Mouse (Mus musculus): ENCODE measurements at regions not wholly inside any gene's neighbourhood (a gene's known extent, or its start where the extent isn't known, plus 50 kb on each side); places are given as distances from the start of the nearest gene placed in this dataset.
A peak's percentile ranks its signal among the peaks of the same experiment; 100 is the strongest.

DNA sequence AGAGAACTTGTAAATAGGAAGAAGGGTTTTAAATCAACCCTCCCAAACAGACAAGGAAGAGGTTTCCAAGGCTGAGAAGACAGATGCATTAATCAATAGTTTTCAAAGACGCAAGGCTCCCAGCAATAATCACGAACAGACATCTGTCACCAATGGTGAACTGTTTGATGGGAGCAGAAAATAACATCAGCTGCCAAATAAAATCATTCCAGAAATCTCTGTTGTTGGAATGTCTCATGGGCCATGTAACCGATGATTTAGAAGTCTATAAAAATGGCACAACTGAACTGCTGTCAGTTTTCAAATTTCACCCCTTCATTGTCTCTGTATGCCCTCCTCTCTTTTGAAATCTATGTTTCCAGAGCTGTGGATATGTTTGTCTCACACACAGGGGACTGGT, 152.7 kb downstream of the Ccdc71l start:
- Histone ChIP-seq H3K27ac (no peak overlapping the region), H3K4me1 (ENCODE audit: insufficient read depth, low read length) (no peaks in the 10 kb centered on the region), H3K36me3 (ENCODE audit: insufficient read depth, low read length) (no peaks in the 10 kb centered on the region), H3K9me3 (ENCODE audit: low read length) (no peaks in the 10 kb centered on the region), H3K4me3 (ENCODE audit: low read length) (no peak overlapping the region), H3K4me2 (ENCODE audit: low read depth, low read length) (no peak overlapping the region), H3K9ac (replicated peaks; ENCODE audit: low read length) (no peak overlapping the region), H3K27me3 (ENCODE audit: insufficient read depth, low read length) (no peaks in the 10 kb centered on the region)
- ATAC-seq (no peak), DNase-seq (ENCODE audit: low spot score) (no peak)
- WGBS, result 77% methylated on average over 3 of the region's 3 CpGs
- no peak for TF ChIP-seq CTCF (IDR thresholded peaks at IDR 0.05; ENCODE audit: low read depth)

GRCm38 (mm10) chr12:32533641-32534040, 155.1 kb downstream of the Ccdc71l start:
- H3K27me3 ChIP-seq (ENCODE audit: insufficient read depth, low read length), result no peaks in the 10 kb centered on the region
- H3K9ac ChIP-seq (replicated peaks; ENCODE audit: low read length), result no peak overlapping the region
- no peaks in the 10 kb centered on the region for H3K36me3 ChIP-seq (ENCODE audit: insufficient read depth, low read length)
- DNase-seq (ENCODE audit: low spot score) (no peak), ATAC-seq (no peak)
- H3K27ac ChIP-seq, result no peak overlapping the region
- no peak for TF ChIP-seq CTCF (IDR thresholded peaks at IDR 0.05; ENCODE audit: low read depth)
- H3K4me1 ChIP-seq (ENCODE audit: insufficient read depth, low read length), result no peaks in the 10 kb centered on the region
- H3K9me3 ChIP-seq (ENCODE audit: low read length), result no peaks in the 10 kb centered on the region
- no peak overlapping the region for H3K4me2 ChIP-seq (ENCODE audit: low read depth, low read length)
- no peak overlapping the region for H3K4me3 ChIP-seq (ENCODE audit: low read length)

- DNase-seq (ENCODE audit: low spot score) (no peak), ATAC-seq (no peak)
- Histone ChIP-seq H3K27ac (no peak overlapping the region), H3K4me3 (ENCODE audit: low read length) (no peak overlapping the region), H3K27me3 (ENCODE audit: insufficient read depth, low read length) (no peaks in the 10 kb centered on the region), H3K4me2 (ENCODE audit: low read depth, low read length) (no peak overlapping the region), H3K4me1 (ENCODE audit: insufficient read depth, low read length) (no peaks in the 10 kb centered on the region), H3K36me3 (ENCODE audit: insufficient read depth, low read length) (no peaks in the 10 kb centered on the region), H3K9me3 (ENCODE audit: low read length) (peaks cover 5% of the 10 kb centered on the region; the same call in 1 of the 2 replicates), H3K9ac (replicated peaks; ENCODE audit: low read length) (no peak overlapping the region)
- no peak for TF ChIP-seq CTCF (IDR thresholded peaks at IDR 0.05; ENCODE audit: low read depth)
- WGBS, result 78% methylated on average over 1 of the region's 1 CpGs
Measured at GRCm38 (mm10) chr12:32545466-32545865, 167.0 kb downstream of the Ccdc71l start.

DNA sequence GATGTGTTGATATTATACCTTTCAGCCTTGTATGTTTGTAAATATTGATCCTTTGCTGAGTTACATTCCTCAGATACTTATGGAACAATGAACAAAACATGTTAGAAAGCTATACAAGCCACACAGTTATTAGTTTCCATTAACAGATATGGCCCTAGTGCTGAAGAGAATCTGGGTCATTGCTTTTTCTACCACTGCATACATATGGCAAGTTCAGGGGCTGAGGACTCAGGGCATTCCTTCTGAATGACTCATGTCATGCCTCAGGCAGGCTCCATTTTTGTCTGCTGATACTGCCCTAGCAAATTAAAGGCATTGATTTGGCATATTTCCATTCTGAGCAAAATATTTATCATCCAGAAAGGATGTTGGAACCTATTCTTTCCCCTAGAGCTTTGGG, 167.9 kb downstream of the Ccdc71l start:
- ATAC-seq, result no peak
- no peaks in the 10 kb centered on the region for H3K4me1 ChIP-seq (ENCODE audit: insufficient read depth, low read length)
- H3K9me3 ChIP-seq (ENCODE audit: low read length), result peaks cover 5% of the 10 kb centered on the region; the same call in 1 of the 2 replicates
- no peak overlapping the region for H3K4me3 ChIP-seq (ENCODE audit: low read length)
- no peak overlapping the region for H3K4me2 ChIP-seq (ENCODE audit: low read depth, low read length)
- H3K27ac ChIP-seq, result no peak overlapping the region
- TF ChIP-seq CTCF (IDR thresholded peaks at IDR 0.05; ENCODE audit: low read depth), result no peak
- no peaks in the 10 kb centered on the region for H3K36me3 ChIP-seq (ENCODE audit: insufficient read depth, low read length)
- no peak overlapping the region for H3K9ac ChIP-seq (replicated peaks; ENCODE audit: low read length)
- DNase-seq (ENCODE audit: low spot score), result no peak
- H3K27me3 ChIP-seq (ENCODE audit: insufficient read depth, low read length), result no peaks in the 10 kb centered on the region

GRCm38 (mm10) chr12:32553793-32554192, 175.3 kb downstream of the Ccdc71l start:
- H3K9ac ChIP-seq (replicated peaks; ENCODE audit: low read length), result no peak overlapping the region
- no peak overlapping the region for H3K4me2 ChIP-seq (ENCODE audit: low read depth, low read length)
- no peak for TF ChIP-seq CTCF (IDR thresholded peaks at IDR 0.05; ENCODE audit: low read depth)
- H3K27ac ChIP-seq, result no peak overlapping the region
- no peaks in the 10 kb centered on the region for H3K36me3 ChIP-seq (ENCODE audit: insufficient read depth, low read length)
- ATAC-seq, result no peak
- no peaks in the 10 kb centered on the region for H3K27me3 ChIP-seq (ENCODE audit: insufficient read depth, low read length)
- H3K9me3 ChIP-seq (ENCODE audit: low read length), result no peaks in the 10 kb centered on the region
- DNase-seq (ENCODE audit: low spot score), result no peak
- 75% methylated on average over 5 of the region's 5 CpGs for WGBS
- no peaks in the 10 kb centered on the region for H3K4me1 ChIP-seq (ENCODE audit: insufficient read depth, low read length)
- H3K4me3 ChIP-seq (ENCODE audit: low read length), result no peak overlapping the region

- H3K9me3 ChIP-seq (ENCODE audit: low read length), result no peaks in the 10 kb centered on the region
- no peak overlapping the region for H3K9ac ChIP-seq (replicated peaks; ENCODE audit: low read length)
- ATAC-seq (no peak), DNase-seq (ENCODE audit: low spot score) (no peak)
- H3K27me3 ChIP-seq (ENCODE audit: insufficient read depth, low read length), result no peaks in the 10 kb centered on the region
- TF ChIP-seq CTCF (IDR thresholded peaks at IDR 0.05; ENCODE audit: low read depth), result no peak
- no peak overlapping the region for H3K27ac ChIP-seq
- no peak overlapping the region for H3K4me3 ChIP-seq (ENCODE audit: low read length)
- H3K4me1 ChIP-seq (ENCODE audit: insufficient read depth, low read length), result no peaks in the 10 kb centered on the region
- H3K36me3 ChIP-seq (ENCODE audit: insufficient read depth, low read length), result no peaks in the 10 kb centered on the region
- H3K4me2 ChIP-seq (ENCODE audit: low read depth, low read length), result no peak overlapping the region
- 61% methylated on average over 3 of the region's 3 CpGs for WGBS
Measured at GRCm38 (mm10) chr12:32567777-32568176, 189.3 kb downstream of the Ccdc71l start.

GRCm38 (mm10) chr12:32581304-32581703, 202.8 kb downstream of the Ccdc71l start:
- no peak for TF ChIP-seq CTCF (IDR thresholded peaks at IDR 0.05; ENCODE audit: low read depth)
- DNase-seq (ENCODE audit: low spot score), result peak; percentile 17
- ATAC-seq, result no peak
- Histone ChIP-seq H3K9ac (replicated peaks; ENCODE audit: low read length) (no peak overlapping the region), H3K36me3 (ENCODE audit: insufficient read depth, low read length) (no peaks in the 10 kb centered on the region), H3K4me3 (ENCODE audit: low read length) (no peak overlapping the region), H3K27me3 (ENCODE audit: insufficient read depth, low read length) (no peaks in the 10 kb centered on the region), H3K27ac (no peak overlapping the region), H3K4me2 (ENCODE audit: low read depth, low read length) (no peak overlapping the region), H3K9me3 (ENCODE audit: low read length) (no peaks in the 10 kb centered on the region), H3K4me1 (ENCODE audit: insufficient read depth, low read length) (no peaks in the 10 kb centered on the region)
- WGBS, result 56% methylated on average over 6 of the region's 6 CpGs

Measured in hindbrain, postnatal 0 days (tissue).